Mouse (Mus musculus) neural tube, embryonic 11.5 days (tissue): Measurements from ENCODE around the gene A830031A19Rik. TPM values are rescaled to one million over a fixed set of nuclear protein-coding genes. Genes with fewer than 3 reads are reported as not detected.
A peak's percentile ranks its signal among the peaks of the same experiment; 100 is the strongest.

Experiments used
- ATAC-seq: fragments of 200-750 bp; cut with Nextera tagmentation; 2 replicates; pipeline ENCODE4 v1.8.0; 2017; ENCODE audit warnings: moderate number of reproducible peaks, mild to moderate bottlenecking, moderate TSS enrichment, moderate library complexity; ENCODE audit not compliant: insufficient read depth, low FRiP score, low TSS enrichment
- DNase-seq: peaks from one replicate; pipeline ENCODE4 v3.0.0-alpha.2; 2015; ENCODE audit warnings: low spot score
- H3K27ac ChIP-seq: fragments of 300-500 bp; sonication (generic); 2 replicates; pipeline ENCODE4 v1.5.1; 2014; ENCODE audit warnings: low read depth, mild to moderate bottlenecking, low read length
- H3K27me3 ChIP-seq: fragments of 300-500 bp; sonication (generic); 2 replicates; pipeline ENCODE4 v1.6.1; 2014; ENCODE audit warnings: mild to moderate bottlenecking, low read length, mixed read lengths; ENCODE audit not compliant: control insufficient read depth, insufficient read depth
- H3K36me3 ChIP-seq: fragments of 300-500 bp; sonication (generic); 2 replicates; pipeline ENCODE4 v1.6.1; 2014; ENCODE audit warnings: mild to moderate bottlenecking, low read length, moderate library complexity, mixed read lengths; ENCODE audit not compliant: control insufficient read depth, insufficient read depth
- H3K4me1 ChIP-seq: fragments of 300-500 bp; sonication (generic); 2 replicates; pipeline ENCODE4 v1.6.1; 2014; ENCODE audit warnings: low read length, mixed read lengths; ENCODE audit not compliant: control insufficient read depth, insufficient read depth
- H3K4me2 ChIP-seq: fragments of 300-500 bp; sonication (generic); 2 replicates; pipeline ENCODE4 v1.6.1; 2014; ENCODE audit warnings: low read depth, mild to moderate bottlenecking, moderate library complexity
- H3K4me3 ChIP-seq: fragments of 300-500 bp; sonication (generic); 2 replicates; pipeline ENCODE4 v1.5.1; 2014; ENCODE audit warnings: low read depth, low read length
- H3K9ac ChIP-seq: fragments of 300-500 bp; sonication (generic); 2 replicates; pipeline ENCODE4 v1.6.1; 2014; ENCODE audit warnings: mild to moderate bottlenecking, low read length
- H3K9me3 ChIP-seq: fragments of 300-500 bp; sonication (generic); 2 replicates; pipeline ENCODE4 v1.6.1; 2016; ENCODE audit warnings: low read length; ENCODE audit not compliant: control insufficient read depth
- WGBS: fragments of 180-500 bp; shearing (Covaris S2); extraction: QIAGEN DNeasy Blood & Tissue Kit; methylation state at CpG from one replicate; pipeline ENCODE4 v1.1.7; 2014; 5-methylcytosine and 5-hydroxymethylcytosine counted together
- polyA plus RNA-seq: library from polyadenylated mRNA; unstranded; fragments of >200 nt; fragmentation: Nextera tagmentation; extraction: Ambion mirVana; gene quantifications from 2 replicates; pipeline ENCODE4 v1.2.1, GENCODE M21; 2014

A830031A19Rik gene
- polyA plus RNA-seq, 1 experiment from 2014 or later = not detected

GRCm38 (mm10) chr11:24082385-24083075, 7.7 kb upstream of the A830031A19Rik start:
- no peak for ATAC-seq
- WGBS = 14% methylated on average over 11 of the region's 11 CpGs

GRCm38 (mm10) chr11:24081687-24082384, 7.0 kb upstream of the A830031A19Rik start:
- Histone ChIP-seq H3K27me3 (no peaks in the 10 kb centered on the region), H3K36me3 (peaks cover 8% of the 10 kb centered on the region), H3K4me1 (peaks cover 12% of the 10 kb centered on the region; the same call in 1 of the 2 replicates), H3K4me2 (peak overlapping the region; percentile 99), H3K9ac (peak overlapping the region; percentile 97), H3K4me3 (peak overlapping the region; percentile 93), H3K9me3 (no peaks in the 10 kb centered on the region), H3K27ac (peak overlapping the region; percentile 86)
- WGBS = 0% methylated on average over 43 of the region's 43 CpGs
- ATAC-seq (no peak), DNase-seq (peak; percentile 80)

More at GRCm38 (mm10) chr11:24082385-24083075, 7.7 kb upstream of the A830031A19Rik start:
- no peaks in the 10 kb centered on the region for H3K9me3 ChIP-seq
- peak overlapping the region; percentile 99 for H3K4me2 ChIP-seq
- H3K27me3 ChIP-seq = no peaks in the 10 kb centered on the region
- H3K36me3 ChIP-seq = peaks cover 8% of the 10 kb centered on the region
- peaks cover 12% of the 10 kb centered on the region; the same call in 1 of the 2 replicates for H3K4me1 ChIP-seq
- peak overlapping the region; percentile 93 for H3K4me3 ChIP-seq
- peak overlapping the region; percentile 86 for H3K27ac ChIP-seq
- H3K9ac ChIP-seq = peak overlapping the region; percentile 97
- no peak for DNase-seq

- under 1% methylated on average over 35 of the region's 35 CpGs for WGBS
- Histone ChIP-seq H3K4me1 (peaks cover 12% of the 10 kb centered on the region; the same call in 1 of the 2 replicates), H3K9me3 (no peaks in the 10 kb centered on the region), H3K27ac (peak overlapping the region; percentile 86), H3K27me3 (no peaks in the 10 kb centered on the region), H3K4me2 (peak overlapping the region; percentile 99), H3K9ac (peak overlapping the region; percentile 97), H3K4me3 (peak overlapping the region; percentile 93), H3K36me3 (peaks cover 7% of the 10 kb centered on the region)
- peak; percentile 31 for ATAC-seq
- DNase-seq = peak; percentile 85
These were observed 6.3 kb upstream of the A830031A19Rik start for GRCm38 (mm10) chr11:24081016-24081686.

- peak overlapping the region; percentile 86 for H3K27ac ChIP-seq
- peak overlapping the region; percentile 97 for H3K9ac ChIP-seq
- peak overlapping the region; percentile 99 for H3K4me2 ChIP-seq
- H3K4me3 ChIP-seq = peak overlapping the region; percentile 93
- peaks cover 4% of the 10 kb centered on the region; the same call in 1 of the 2 replicates for H3K36me3 ChIP-seq
- peak; percentile 74 for DNase-seq
- peak; percentile 29 for ATAC-seq
- H3K4me1 ChIP-seq = peaks cover 14% of the 10 kb centered on the region; the same call in 1 of the 2 replicates
- no peaks in the 10 kb centered on the region for H3K27me3 ChIP-seq
- H3K9me3 ChIP-seq = no peaks in the 10 kb centered on the region
- 0% methylated on average over 24 of the region's 30 CpGs for WGBS
These were observed 5.7 kb upstream of the A830031A19Rik start for GRCm38 (mm10) chr11:24080541-24080940.

- H3K4me1 ChIP-seq = peaks cover 21% of the 10 kb centered on the region
These were observed 4.8 kb upstream of the A830031A19Rik start for GRCm38 (mm10) chr11:24079392-24080391.

GRCm38 (mm10) chr11:24078706-24079316, 4.0 kb upstream of the A830031A19Rik start:
- H3K9me3 ChIP-seq = no peaks in the 10 kb centered on the region
- peak; percentile 68 for DNase-seq
- H3K27ac ChIP-seq = peak overlapping the region; percentile 77
- H3K27me3 ChIP-seq = no peaks in the 10 kb centered on the region
- no peaks in the 10 kb centered on the region for H3K36me3 ChIP-seq
- no peak for ATAC-seq
- H3K4me3 ChIP-seq = peak overlapping the region; percentile 93
- under 1% methylated on average over 36 of the region's 38 CpGs for WGBS
- H3K4me2 ChIP-seq = peak overlapping the region; percentile 99
- peaks cover 22% of the 10 kb centered on the region for H3K4me1 ChIP-seq
- H3K9ac ChIP-seq = peak overlapping the region; percentile 97

More at GRCm38 (mm10) chr11:24079392-24080391, 4.8 kb upstream of the A830031A19Rik start:
- WGBS = under 1% methylated on average over 43 of the region's 43 CpGs
- no peaks in the 10 kb centered on the region for H3K27me3 ChIP-seq
- H3K36me3 ChIP-seq = no peaks in the 10 kb centered on the region
- peak overlapping the region; percentile 86 for H3K27ac ChIP-seq
- no peak for ATAC-seq
- H3K9me3 ChIP-seq = no peaks in the 10 kb centered on the region
- peak; percentile 70 for DNase-seq
- peak overlapping the region; percentile 99 for H3K4me2 ChIP-seq
- H3K4me3 ChIP-seq = peak overlapping the region; percentile 93
- peak overlapping the region; percentile 97 for H3K9ac ChIP-seq

GRCm38 (mm10) chr11:24077795-24078705, 3.2 kb upstream of the A830031A19Rik start, which contains the start of gene Bcl11a:
TSS of gene Bcl11a (plus strand) at chr11:24078056.
- H3K36me3 ChIP-seq = no peaks in the 10 kb centered on the region
- peak within 1 kb of the TSS; percentile 93 for H3K4me3 ChIP-seq
- H3K27me3 ChIP-seq = no peaks in the 10 kb centered on the region
- no peaks in the 10 kb centered on the region for H3K9me3 ChIP-seq
- peak within 1 kb of the TSS; percentile 97 for H3K9ac ChIP-seq
- under 1% methylated on average over 39 of the region's 51 CpGs for WGBS
- peak; percentile 76 for ATAC-seq
- peak; percentile 90 for DNase-seq
- H3K4me1 ChIP-seq = peaks cover 19% of the 10 kb centered on the region
- peak within 1 kb of the TSS; percentile 94 for H3K27ac ChIP-seq
- peak within 1 kb of the TSS; percentile 99 for H3K4me2 ChIP-seq
